Mouse (Mus musculus): Measurements from ENCODE around the gene C87977. TPM values are rescaled to one million over a fixed set of nuclear protein-coding genes. Genes with fewer than 3 reads are reported as not detected.

Gene C87977
- polyA plus RNA-seq (2012; rRNA removed), result not detected in 2 replicates

DNA sequence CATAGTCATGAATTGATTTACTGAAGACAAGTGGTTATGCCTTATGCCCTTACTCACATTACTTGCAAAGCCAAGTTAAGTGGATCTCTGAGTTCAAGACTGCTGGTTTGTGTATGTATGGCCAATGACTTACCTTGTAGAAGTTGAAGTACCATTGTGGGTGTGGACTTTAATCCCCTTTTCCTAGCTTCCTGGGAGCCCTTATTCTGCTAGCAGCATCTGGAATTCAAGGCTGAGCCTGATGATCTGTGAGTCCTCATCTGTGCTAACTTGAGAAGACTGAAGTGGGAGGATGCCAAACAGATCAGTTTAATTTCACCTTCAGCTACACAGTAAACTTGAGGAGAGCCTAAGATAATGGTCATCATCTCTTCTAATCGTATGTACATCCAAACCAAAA is at the start of gene C87977:
Gene C87977 (minus strand): TSS at position 101 of the 400 bp plus-strand sequence.

DNA sequence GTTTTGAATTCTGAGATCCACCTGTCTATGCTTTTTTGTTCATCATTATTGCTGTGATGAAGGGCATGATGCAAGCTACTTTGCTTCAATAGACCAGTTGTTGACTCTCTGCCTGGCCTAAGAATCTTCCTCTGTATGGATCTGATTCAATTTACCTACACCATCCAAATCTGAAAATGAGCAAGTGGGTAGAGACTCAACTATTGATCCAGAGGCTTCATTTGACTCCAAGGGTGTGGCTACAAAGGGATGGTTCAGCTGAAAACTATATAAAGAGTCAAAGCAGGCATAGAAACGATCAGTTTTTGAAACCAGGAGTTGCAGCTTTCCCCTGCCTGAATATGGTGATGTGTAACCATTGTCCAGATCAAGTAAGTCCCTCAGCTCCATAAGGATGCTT is 22.7 kb downstream of the C87977 start, which contains the start of gene Oog2:
Gene Oog2 (plus strand): TSS at position 301 of the 400 bp plus-strand sequence.

DNA sequence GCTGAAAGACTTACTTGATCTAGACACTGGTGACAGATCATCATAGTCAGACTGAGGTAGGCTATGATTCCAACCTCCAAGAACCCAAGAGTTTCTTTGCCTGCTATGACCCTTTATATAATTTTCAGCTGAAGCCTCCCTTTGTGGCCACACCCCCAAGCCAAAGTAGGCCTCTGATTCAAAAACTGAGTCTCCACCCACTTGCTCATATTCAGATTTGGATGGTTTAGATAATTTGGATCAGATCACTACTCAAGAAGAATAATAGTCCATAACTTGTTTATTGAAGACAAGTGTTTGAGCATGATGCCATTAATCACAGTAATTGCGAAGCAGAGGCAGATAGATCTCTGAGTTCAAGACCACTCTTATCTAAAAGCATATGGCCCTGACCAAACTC is 50.6 kb downstream of the C87977 start, which contains the start of gene Oog3:
Gene Oog3 (minus strand): TSS at position 101 of the 400 bp plus-strand sequence.

Other genes with a start within 250 kb of the C87977 start
- not detected in 2 replicates for gene Gm13101, start 246.4 kb downstream of the C87977 start, polyA plus RNA-seq (2012; rRNA removed)
- gene Pramef17, start 218.9 kb downstream of the C87977 start, polyA plus RNA-seq (2012; rRNA removed), result not detected in 2 replicates
- gene Pramel4, start 154.2 kb downstream of the C87977 start, polyA plus RNA-seq (2012; rRNA removed), result not detected in 2 replicates
- gene Gm13102, start 106.8 kb downstream of the C87977 start, polyA plus RNA-seq (2012; rRNA removed), result not detected in 2 replicates
- gene Oog3, start 50.7 kb downstream of the C87977 start, polyA plus RNA-seq (2012; rRNA removed), result not detected in 2 replicates
- not detected in 2 replicates for gene Oog2, start 22.6 kb downstream of the C87977 start, polyA plus RNA-seq (2012; rRNA removed)
- gene Pramel5, start 67.2 kb upstream of the C87977 start, polyA plus RNA-seq (2012; rRNA removed), result not detected in 2 replicates
- gene Gm13128, start 116.9 kb upstream of the C87977 start, polyA plus RNA-seq (2012; rRNA removed), result not detected in 2 replicates
- gene Gm13119, start 144.6 kb upstream of the C87977 start, polyA plus RNA-seq (2012; rRNA removed), result not detected in 2 replicates
- gene Pramef20, start 164.6 kb upstream of the C87977 start, polyA plus RNA-seq (2012; rRNA removed), result not detected in 2 replicates
- 0.08 TPM in 1 of 2 replicates, not detected in the other for gene Pramef12, start 195.1 kb upstream of the C87977 start, polyA plus RNA-seq (2012; rRNA removed)
- 0.05 TPM in 1 of 2 replicates, not detected in the other for gene 1700012P22Rik, start 225.5 kb upstream of the C87977 start, polyA plus RNA-seq (2012; rRNA removed)
- gene Gm9944, start 240.0 kb upstream of the C87977 start, polyA plus RNA-seq (2012; rRNA removed), result not detected in 2 replicates